Mouse (Mus musculus) kidney, adult 11 months (tissue): ENCODE results near the gene Dcst2.

Experiments used
- DNase-seq: peaks from one replicate; pipeline ENCODE4 v3.0.0; 2022

Gene Dcst2

DNA sequence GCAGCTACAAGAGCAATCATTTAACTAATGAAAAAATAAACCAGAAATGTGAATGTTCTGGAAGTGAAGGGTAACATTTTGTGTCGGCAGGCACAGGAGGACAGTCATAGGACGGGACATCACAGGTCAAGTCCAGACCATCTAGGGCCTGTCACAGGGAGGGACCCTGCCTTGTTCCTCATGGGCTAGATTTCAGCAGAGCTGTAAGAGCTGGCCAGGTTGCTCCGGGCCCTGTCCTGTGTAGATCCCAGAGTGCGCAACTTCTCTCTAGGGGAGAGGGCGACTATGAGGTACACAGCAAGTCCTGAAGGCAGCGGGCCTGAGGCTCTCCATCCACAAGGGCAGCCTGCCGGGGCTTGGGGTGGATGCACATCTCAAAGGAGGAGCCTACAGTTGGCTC, at the start of gene Dcst2:
Gene Dcst2 (plus strand): TSS at position 301 of the 400 bp plus-strand sequence.
- DNase-seq, result no peak

DNA sequence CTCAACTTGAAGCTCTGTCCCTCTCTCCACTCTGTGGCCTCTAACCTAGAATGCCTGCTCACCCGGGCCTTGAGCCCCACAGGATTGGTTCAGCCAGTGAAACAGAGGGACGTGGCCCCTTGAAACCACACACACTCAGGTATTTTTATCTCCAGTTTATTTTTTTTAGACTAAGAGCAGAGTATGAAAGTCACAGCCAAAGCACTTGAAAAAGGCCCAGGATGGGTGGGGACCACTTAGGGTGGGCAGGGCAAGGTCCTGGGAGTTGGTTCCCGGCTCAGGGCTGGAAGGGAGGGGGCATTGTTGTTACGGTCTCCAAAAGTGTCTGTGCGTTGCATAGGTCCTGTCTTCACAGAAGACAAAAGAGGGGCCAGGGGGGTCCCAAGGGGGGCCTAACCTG, 47.4 kb upstream of the Dcst2 start:
- no peak for DNase-seq

DNA sequence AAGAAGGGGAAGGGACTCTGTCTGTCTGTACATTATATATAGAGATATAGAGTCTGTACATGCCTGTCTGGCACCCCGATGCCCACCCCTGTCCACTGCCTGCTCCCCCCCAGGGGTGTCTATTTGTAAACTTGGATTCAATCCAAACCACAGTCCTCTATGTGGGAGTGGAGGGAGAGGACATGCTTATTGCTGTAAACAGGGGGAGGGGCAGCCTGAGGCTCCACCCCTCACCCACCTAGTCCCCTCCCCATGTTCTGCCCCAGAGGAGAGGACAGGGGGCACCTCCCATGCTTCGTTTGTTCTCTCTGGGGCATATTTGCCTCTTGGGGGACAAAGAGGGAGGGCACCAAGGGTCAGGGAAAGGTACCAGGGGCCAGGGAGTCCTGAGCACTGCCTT, 47.0 kb upstream of the Dcst2 start:
- no peak for DNase-seq

DNA sequence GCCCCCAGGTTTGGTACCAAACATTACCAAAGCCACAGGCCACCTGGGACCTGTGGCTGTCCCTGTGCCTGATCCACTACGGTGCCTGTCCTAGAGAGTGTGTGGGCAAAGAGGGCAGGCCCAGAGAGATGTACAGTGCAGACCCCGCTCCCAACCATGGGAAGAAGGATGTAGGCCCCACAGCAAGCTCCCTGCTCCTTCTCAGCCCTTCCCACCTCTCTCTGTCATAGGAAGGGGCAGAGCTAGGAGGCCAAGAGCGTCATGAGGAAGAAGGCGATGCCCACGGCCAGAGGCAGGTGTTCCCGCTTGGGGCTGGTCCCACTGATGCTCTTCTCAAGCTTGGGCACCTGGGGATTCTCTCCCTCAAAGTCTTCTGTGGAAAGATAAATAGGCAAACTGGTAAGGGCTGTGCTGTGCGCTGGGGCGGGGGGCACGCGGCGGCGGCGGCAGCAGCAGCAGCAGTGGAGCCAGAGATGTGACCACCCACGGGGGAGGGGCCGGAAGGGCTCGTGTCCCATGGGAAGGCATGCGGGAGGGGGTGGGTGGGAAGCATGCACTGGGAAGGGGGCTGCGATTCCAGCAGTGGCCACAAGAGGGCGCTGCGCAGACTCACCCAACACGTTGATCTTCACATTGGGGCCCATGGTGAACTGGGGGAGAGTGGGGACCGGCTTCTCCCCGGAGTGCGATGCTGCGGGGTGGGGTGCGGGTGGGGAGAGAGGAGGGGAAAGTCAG, 46.4 kb upstream of the Dcst2 start:
- peak; percentile 60 for DNase-seq

DNA sequence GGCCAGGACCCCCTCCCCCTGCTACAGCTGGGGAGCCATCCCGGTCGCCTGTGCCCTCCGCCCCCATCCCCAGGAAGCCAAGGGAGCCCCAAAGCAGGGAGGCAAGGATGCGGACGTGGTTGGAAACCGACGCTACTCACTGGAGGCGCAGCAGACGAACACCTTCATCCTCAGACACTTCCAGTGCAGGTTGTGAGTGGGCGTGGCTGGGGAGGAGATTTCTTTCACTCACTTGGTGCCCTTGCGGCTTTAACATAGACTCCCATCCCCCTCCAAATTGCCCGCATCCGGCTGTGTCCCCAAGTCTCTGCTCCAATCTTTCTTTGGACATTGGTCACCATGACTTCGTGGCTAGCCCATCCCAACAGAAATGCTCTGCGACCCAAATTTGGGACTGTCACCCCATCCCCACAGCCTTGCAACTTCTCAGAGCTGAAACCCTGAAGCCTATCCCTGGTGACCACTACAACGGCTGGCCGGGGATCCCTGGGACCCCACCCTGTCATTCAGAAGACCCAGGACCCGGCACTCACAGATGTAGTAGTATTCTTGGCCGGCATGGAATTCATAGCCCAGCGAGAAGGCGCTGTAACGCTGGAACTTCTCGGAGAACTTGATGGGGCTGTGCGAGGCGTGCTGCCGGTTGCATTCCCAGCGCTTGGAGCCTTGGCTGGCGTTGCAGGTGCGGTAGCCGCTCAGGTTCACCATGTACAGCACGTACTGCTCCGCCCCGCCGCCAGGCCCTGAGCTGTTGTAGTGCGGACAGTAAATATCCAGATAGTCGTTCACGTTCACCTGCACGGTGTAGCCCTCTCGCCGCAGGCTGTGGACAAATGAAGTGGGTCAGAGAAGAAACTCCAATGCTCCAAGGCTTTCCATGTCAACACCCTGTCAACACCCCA, 45.6 kb upstream of the Dcst2 start:
- no peak for DNase-seq

- peak; percentile 82 for DNase-seq
Measured at GRCm38 (mm10) chr3:89316833-89317232, 44.9 kb upstream of the Dcst2 start.

GRCm38 (mm10) chr3:89317246-89317645, 44.5 kb upstream of the Dcst2 start:
- no peak for DNase-seq

- DNase-seq, result no peak
Measured at GRCm38 (mm10) chr3:89318316-89318715, 43.5 kb upstream of the Dcst2 start.

DNA sequence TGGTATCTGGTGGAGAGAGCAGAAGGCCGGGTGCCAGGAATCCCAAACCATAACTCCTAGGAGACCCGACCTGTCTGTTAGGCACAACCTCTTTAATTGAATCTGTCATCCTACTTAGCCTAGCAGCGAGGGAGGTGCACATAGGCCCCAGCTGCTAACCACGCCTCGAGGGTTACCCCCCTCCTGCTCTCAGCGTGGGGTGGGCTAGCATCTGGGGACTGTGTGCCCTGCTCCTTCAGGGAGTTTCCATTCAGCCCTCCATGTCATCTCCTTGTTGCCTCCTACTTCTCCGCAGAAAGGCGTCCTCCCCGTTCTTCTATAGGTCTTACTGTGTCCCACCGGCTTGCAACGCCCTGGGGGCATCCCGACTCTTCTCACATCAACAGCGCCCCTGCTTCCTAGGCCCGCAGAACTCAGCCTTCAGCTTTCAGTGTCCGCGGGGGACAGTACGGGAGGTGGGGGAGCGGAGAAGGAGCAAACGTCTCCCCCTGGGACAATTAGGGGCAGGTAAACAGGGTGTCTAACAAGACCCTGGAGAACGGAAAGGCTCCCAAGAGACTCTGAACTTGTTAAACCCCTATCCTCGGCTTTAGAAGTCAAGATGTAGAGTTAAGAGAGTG, 42.7 kb upstream of the Dcst2 start:
- no peak for DNase-seq

DNA sequence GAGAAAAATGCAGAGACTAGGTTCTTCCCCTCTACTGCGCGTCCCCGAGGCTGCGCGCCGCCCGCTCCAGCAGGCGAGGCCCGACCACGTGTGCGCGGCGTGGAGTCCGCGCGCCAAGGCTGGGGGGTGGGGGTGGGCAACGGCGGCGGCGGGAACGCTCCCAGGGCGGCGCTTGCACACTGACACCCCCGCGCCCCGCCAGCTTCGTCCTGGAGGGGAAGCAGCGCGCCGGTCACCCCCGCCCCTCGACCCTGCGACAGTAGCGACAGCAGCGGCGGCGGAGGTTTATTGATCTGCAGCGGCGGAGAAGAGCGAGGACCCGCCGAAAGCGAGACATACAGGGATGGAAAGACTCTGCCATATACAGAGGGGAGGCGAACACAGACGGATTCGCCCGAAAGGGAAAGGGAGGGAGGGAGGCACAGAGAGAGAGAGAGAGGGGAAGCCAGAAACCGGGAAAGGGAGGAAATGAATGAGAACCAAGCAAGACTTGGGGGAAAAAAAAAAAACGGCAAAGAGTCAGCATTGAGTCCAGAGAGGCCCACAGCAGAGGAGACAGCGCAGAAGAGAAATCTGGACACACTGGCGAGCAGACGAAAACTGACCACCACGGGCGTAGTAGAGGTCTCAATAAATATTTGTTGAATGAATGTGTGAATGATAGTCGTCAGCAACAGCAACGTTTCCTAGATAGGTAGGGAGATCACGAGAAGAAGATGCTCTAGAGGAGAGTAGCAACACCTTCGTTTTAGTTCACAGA, 42.0 kb upstream of the Dcst2 start:
- no peak for DNase-seq

DNA sequence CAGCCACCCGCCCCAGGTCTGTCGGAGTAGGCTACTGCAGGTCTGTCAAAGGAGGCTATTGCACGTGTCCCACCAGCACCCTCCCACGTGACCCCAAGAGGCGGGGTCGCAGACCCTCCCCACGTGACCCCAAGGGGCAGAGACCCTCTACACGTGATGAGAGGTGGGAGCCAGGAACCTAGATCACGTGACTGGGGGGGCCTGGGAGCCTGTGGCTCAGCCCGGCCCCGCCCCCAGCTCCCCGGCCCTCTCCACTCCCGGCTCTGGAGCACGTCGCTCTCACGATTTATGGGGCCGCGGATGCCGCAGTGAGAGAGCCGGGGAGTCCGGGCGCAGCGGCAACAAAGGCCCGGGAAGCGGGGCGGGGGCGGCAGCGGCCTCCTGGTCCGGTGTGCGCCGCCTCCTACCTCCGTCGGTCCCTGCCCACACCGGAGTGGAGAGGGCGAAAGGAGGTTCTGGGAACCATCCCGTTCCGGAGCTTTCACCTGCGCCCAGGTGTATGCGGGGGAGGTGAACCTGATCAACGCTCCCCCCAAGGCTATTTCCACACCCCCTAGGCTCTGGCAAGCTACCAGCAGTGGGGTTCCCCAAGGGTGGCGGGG, 41.1 kb upstream of the Dcst2 start:
- no peak for DNase-seq

DNA sequence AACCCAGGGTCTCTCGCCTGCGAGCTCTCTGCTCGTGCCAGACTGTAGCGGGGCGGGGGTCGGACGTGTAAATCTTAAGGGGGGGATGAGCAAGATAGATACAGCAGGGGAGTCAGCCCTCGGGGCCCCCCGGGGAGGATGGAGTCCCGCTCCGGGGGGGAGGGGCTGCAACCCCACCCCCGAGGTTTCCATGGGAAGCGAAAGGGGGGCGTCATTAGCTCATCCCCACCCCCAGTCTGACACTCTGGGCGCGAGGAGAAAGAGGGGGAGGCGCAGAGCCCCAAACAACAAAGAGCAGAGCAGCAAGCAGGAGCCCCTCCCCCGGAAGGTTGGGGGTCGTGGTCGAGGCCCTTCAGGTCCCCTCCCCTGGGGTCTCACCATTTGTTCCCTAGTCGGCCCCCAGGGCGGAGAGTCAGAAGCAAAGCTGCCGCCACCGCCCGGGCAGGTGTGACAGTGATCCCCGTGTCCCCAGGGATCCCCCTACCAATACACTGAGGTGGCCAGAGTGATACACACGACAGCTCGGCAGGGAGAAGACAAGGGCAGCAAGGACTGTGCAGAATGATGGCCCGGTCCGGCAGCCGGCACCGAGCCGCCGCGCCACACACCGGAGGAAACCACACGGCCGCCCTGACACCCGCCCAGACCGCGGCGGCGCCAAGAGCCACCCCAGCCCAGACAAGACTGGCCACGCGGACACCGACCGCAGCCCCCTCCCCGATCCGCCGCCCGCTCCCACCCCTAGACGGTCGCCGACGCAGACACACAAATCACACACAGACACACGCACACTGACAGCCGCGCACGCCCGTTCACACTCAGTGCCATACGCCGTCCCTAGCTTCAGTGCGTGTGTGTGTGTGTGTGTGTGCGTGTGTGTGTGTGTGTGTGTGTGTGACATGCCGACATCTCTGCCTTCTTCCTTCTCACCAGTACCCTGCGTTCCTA, 40.3 kb upstream of the Dcst2 start:
- DNase-seq, result no peak

- no peak for DNase-seq
Measured at GRCm38 (mm10) chr3:89322131-89322500, 39.7 kb upstream of the Dcst2 start.

DNA sequence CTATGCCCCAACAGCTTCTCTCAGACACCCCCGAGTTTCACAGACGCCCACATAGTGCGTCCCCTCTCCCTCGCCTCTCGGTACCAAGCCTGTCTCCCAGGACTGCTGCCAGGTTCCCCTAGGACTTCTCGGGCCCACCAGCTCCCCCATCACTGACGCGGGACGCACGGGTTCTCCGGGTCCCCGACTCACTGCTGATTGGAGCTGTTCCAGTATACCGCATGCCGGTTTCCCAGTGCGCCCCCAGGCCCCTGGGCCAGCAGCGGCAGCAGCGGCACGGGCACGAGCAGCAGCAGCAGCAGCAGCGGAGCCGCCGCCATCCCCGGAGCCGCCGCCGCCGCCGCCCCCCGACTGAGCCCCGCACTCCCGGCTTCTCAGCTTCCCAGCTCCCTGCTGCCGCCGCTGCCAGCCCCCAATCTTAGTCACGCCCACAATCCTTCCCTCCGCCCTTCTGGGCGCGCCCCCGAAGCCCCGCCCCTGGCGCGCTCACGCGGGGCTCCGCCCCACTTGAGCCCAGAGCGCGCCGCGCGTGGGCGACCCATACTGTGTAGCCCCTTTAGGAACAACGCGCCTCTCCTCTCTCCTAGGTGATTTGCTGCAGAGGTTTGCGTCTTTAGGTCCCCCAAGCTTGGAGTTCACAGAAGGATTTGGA, 39.1 kb upstream of the Dcst2 start, which contains the start of gene Efna3:
Gene Efna3 (minus strand): TSS at position 452 of the 652 bp plus-strand sequence.
- peak; percentile 58 for DNase-seq

GRCm38 (mm10) chr3:89325882-89326281, 35.9 kb upstream of the Dcst2 start:
- DNase-seq, result no peak

DNA sequence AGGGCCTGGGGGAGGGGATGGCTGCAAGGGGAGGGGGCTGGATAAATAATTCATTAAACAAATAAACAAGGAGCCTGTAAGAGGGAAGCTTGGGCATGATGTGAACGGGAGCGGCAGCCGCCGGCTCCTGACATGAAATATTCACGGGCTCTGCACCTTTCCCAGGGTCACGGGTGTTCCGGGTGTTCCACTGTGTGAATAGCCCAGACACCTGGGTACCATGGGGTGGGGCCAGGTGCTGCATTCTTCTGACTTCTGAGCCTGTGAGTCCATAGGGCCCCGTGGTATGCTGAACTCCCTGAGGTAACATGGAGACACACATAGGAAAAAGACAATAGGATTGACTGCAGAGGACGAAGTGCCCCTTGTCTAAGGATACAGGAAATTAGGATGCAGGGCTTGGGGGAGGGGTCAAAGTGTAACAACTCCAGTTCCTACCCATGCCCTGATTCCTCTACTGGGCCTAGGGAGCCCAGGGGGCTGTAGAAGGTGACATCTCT, 34.4 kb upstream of the Dcst2 start:
- no peak for DNase-seq

DNA sequence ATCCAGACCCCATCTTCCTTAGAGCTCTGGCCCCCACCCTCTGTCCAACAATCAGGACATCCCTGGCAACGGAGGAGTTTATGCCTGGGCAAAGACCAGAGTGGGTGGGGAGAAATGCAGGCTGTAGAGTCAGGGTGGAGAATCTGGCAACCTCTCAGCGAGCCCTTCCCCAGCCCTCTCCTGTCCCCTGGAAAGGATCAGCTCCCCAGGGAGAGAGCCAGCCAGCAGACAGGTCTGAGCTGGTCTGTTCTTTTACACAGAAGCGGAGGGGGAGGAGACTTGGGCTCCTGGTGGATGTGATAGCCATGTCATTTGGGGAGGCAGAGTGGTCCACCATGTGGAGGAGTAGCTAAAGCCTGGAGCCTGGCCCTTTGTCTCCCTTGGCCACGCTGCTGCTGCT, 33.2 kb upstream of the Dcst2 start:
- DNase-seq, result no peak

GRCm38 (mm10) chr3:89330346-89330745, 31.4 kb upstream of the Dcst2 start:
- DNase-seq, result no peak

- no peak for DNase-seq
Measured at GRCm38 (mm10) chr3:89330948-89331347, 30.8 kb upstream of the Dcst2 start.

DNA sequence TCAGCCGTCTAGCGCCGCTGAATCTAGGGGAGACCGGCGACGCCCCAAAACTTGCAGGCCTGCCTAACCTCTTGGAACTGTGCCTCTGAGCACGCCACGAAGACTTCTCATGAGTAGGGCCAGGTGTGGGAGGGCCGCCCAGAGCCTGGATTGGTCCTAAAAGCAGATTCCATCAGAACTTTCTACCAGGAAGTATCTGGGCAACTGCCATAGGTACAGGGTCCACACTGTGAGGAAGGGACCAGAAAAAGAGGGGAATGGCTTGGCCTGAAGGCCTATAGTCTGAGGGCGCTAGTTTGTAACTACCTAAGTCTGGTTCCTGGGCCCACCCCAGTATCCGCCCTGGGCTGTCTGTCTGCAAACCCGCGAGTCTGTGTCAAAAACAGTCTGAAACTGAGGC, 30.2 kb upstream of the Dcst2 start:
- DNase-seq, result no peak

- DNase-seq, result no peak
Measured at GRCm38 (mm10) chr3:89332013-89332412, 29.8 kb upstream of the Dcst2 start.
